Mouse (Mus musculus): ENCODE measurements at regions not wholly inside any gene's neighbourhood (a gene's known extent, or its start where the extent isn't known, plus 50 kb on each side); places are given as distances from the start of the nearest gene placed in this dataset.

GRCm38 (mm10) chr16:56392843-56393242 is 84.8 kb upstream of the Abi3bp start:
- WGBS, result 85% methylated on average over 3 of the region's 3 CpGs
- Histone ChIP-seq H3K27ac (ENCODE audit: low read depth) (no peak overlapping the region), H3K4me3 (ENCODE audit: low read depth, low read length) (no peak overlapping the region), H3K4me1 (ENCODE audit: insufficient read depth) (peaks cover 6% of the 10 kb centered on the region; the same call in 1 of the 2 replicates), H3K27me3 (ENCODE audit: insufficient read depth, low read length) (no peaks in the 10 kb centered on the region), H3K4me2 (no peak overlapping the region), H3K36me3 (ENCODE audit: insufficient read depth) (no peaks in the 10 kb centered on the region), H3K9ac (no peak overlapping the region), H3K9me3 (ENCODE audit: low read depth, low read length) (no peaks in the 10 kb centered on the region)
- no peak for DNase-seq
- ATAC-seq (ENCODE audit: insufficient read depth), result no peak
- no peak for TF ChIP-seq CTCF (IDR thresholded peaks at IDR 0.05; ENCODE audit: low read depth)

- Histone ChIP-seq H3K9ac (no peak overlapping the region), H3K27ac (ENCODE audit: low read depth) (peak overlapping the region; percentile 27; the same call in 1 of the 2 replicates), H3K4me2 (no peak overlapping the region), H3K4me3 (ENCODE audit: low read depth, low read length) (no peak overlapping the region), H3K4me1 (ENCODE audit: insufficient read depth) (peaks cover 6% of the 10 kb centered on the region; the same call in 1 of the 2 replicates), H3K36me3 (ENCODE audit: insufficient read depth) (no peaks in the 10 kb centered on the region), H3K27me3 (ENCODE audit: insufficient read depth, low read length) (no peaks in the 10 kb centered on the region), H3K9me3 (ENCODE audit: low read depth, low read length) (no peaks in the 10 kb centered on the region)
- no peak for TF ChIP-seq CTCF (IDR thresholded peaks at IDR 0.05; ENCODE audit: low read depth)
- ATAC-seq (ENCODE audit: insufficient read depth), result peak; percentile 73
- 10% methylated on average over 4 of the region's 4 CpGs for WGBS
- DNase-seq, result peak; percentile 68
Measured at GRCm38 (mm10) chr16:56396586-56396985, 81.1 kb upstream of the Abi3bp start.

GRCm38 (mm10) chr16:56399541-56399940 is 78.1 kb upstream of the Abi3bp start:
- Histone ChIP-seq H3K4me3 (ENCODE audit: low read depth, low read length) (no peak overlapping the region), H3K27ac (ENCODE audit: low read depth) (no peak overlapping the region), H3K4me1 (ENCODE audit: insufficient read depth) (peaks cover 6% of the 10 kb centered on the region; the same call in 1 of the 2 replicates), H3K27me3 (ENCODE audit: insufficient read depth, low read length) (no peaks in the 10 kb centered on the region), H3K9me3 (ENCODE audit: low read depth, low read length) (no peaks in the 10 kb centered on the region), H3K36me3 (ENCODE audit: insufficient read depth) (no peaks in the 10 kb centered on the region), H3K9ac (no peak overlapping the region), H3K4me2 (no peak overlapping the region)
- no peak for ATAC-seq (ENCODE audit: insufficient read depth)
- peak; percentile 52 for DNase-seq
- 67% methylated on average over 4 of the region's 4 CpGs for WGBS
- no peak for TF ChIP-seq CTCF (IDR thresholded peaks at IDR 0.05; ENCODE audit: low read depth)

- DNase-seq (no peak), ATAC-seq (ENCODE audit: insufficient read depth) (no peak)
- no peak for TF ChIP-seq CTCF (IDR thresholded peaks at IDR 0.05; ENCODE audit: low read depth)
- Histone ChIP-seq H3K36me3 (ENCODE audit: insufficient read depth) (no peaks in the 10 kb centered on the region), H3K9ac (no peak overlapping the region), H3K4me1 (ENCODE audit: insufficient read depth) (no peaks in the 10 kb centered on the region), H3K4me3 (ENCODE audit: low read depth, low read length) (no peak overlapping the region), H3K4me2 (no peak overlapping the region), H3K27ac (ENCODE audit: low read depth) (no peak overlapping the region), H3K9me3 (ENCODE audit: low read depth, low read length) (no peaks in the 10 kb centered on the region), H3K27me3 (ENCODE audit: insufficient read depth, low read length) (no peaks in the 10 kb centered on the region)
- WGBS, result 58% methylated on average over 3 of the region's 3 CpGs
Measured at GRCm38 (mm10) chr16:56423761-56424160, 53.9 kb upstream of the Abi3bp start.

Measured in lung, embryonic 14.5 days (tissue).